Mouse (Mus musculus): ENCODE results near the gene Zfp366.

DNA sequence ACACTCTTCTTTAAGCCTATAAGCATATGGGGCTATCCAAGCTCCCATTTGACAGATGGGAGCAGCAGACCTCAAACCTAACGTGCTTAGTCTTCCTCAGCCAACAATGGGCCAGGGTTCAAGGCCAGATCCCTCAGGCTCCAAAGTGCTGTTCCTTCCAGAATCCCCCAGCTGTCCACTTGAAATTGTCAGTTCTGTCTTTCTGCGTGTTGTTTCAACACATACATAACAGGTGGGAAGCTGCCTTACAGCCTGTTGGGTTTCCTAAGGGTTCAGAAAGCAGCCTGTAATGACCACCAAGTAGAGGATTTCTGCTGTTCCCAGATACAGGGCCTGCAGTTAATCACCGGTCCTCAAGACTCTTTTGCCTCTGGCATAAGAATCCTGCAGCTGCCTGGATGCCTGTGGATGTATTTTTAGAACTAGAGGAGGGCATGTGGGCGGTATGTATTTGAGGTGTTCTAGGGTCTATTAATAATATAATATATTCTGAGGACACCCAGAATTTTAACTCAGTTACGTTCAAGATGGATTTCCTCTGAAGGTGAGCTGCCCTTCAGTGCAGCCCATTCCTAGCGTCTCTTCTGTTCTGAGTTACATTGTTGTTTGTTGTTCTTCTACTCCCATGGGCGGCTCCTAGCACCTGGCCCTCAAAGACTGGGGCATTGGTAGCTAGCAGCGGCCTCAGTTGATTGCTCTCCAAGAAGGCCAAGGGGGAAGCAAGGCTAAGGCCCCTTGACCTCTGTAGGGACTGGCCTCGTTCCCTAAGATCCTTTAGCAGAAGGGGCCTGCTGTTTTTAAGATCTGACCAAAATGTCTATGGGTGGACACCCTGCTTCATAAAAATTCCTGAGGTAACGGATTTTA is 41.0 kb downstream of the Zfp366 start:
- TF ChIP-seq CTCF (conservative IDR thresholded peaks at IDR 0.05 in 1 of 2, IDR thresholded peaks at IDR 0.05 in 1 of 2; ENCODE audit: low read depth in 2 of 2, low read length in 2 of 2) (no peak), KAT2A (IDR thresholded peaks at IDR 0.05; ENCODE audit: insufficient replicate concordance, low read length) (no peak), NRF1 (IDR thresholded peaks at IDR 0.05; ENCODE audit: low read depth, low read length) (no peak), ZC3H11A (IDR thresholded peaks at IDR 0.05; ENCODE audit: low read depth, low read length) (no peak), MYC (IDR thresholded peaks at IDR 0.05; ENCODE audit: low read depth, low read length) (no peak)
